12 mouse cellular contexts compared by ENCODE assay signal in the genomic region with DNA sequence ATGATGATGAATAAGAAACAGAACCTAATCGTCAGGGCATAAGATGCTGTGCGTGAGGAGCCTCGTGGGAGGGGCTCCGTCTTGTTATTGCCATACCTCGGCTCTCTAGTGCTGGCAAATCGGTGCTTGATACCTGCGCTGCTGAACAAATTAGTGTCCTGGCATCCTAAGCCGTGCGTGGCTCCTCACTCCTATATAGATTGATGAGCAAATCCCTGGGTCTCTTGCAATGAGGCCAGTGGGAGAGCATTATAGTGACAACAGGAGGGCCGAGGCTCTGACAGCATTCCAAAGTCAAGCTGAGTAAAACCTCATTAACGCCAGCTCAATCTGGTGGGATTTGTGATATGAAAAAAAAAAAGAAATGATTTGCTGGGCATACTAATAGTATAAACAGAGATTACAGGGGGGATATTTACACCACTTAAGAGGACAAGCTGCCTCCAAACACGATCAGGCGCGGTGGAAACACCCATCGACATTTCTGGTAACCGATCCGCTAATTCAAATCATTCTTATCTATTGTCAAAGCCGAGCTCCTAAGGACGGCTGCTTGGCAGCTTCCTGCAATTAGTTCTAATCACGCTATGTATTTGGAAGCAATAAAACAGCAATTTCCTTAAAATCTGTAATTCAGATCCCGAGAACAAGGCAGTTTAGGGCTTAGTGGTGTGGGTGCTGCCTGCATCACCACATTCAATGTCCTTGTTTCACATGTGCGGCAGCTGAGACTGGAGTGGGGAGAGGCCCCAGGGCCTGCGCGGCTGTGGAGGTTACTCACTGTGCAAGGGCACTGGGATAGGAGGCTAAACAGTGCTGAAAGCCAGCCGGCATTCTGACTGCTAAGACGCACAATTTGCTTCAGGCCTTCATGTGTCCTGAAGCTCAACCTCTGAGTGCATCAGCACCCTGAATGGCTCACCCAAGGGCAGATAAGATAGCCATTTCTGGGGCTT. TPM values are rescaled to one million over a fixed set of nuclear protein-coding genes. Genes with fewer than 3 reads are reported as not detected.
DNase-seq lines count a peak whose midpoint lies in the region; ATAC-seq lines count a peak whose summit lies in the region.
"Had no signal": no experiment of that assay in that cellular context is flagged by ENCODE, and none has a peak within 500 bp of the region (broad histone marks: within the 10 kb centered on the region; RNA-seq: fewer than 3 reads in every experiment).

No protein-coding gene starts in this region.

- no peak overlapping the region for H3K27ac ChIP-seq in forebrain, embryonic 12.5 days
- H3K27ac ChIP-seq: layer of hippocampus, adult 2 months had no signal

- H3K4me1 ChIP-seq in forebrain, embryonic 12.5 days = peaks cover 16% of the 10 kb centered on the region

- peak; percentile 80 for ATAC-seq in forebrain, embryonic 12.5 days (ENCODE audit: low FRiP score)
- 0 out of 2 replicates have a peak, but pooled peaks have one; percentile 4 for ATAC-seq in megakaryocyte progenitor cell, adult 5-6 weeks (replicated peaks; ENCODE audit: poor library complexity)

- 10% methylated on average over 26 of the region's 26 CpGs for WGBS in forebrain, embryonic 12.5 days

- H3K27me3 ChIP-seq in forebrain, embryonic 12.5 days = peaks cover 58% of the 10 kb centered on the region

- no peaks in the 10 kb centered on the region for H3K36me3 ChIP-seq in forebrain, embryonic 12.5 days (replicated peaks)

- peak overlapping the region; percentile 17 for H3K4me2 ChIP-seq in forebrain, embryonic 12.5 days

- no peak overlapping the region for H3K4me3 ChIP-seq in forebrain, embryonic 12.5 days (replicated peaks)
- H3K4me3 ChIP-seq: layer of hippocampus, adult 2 months had no signal

- no peaks in the 10 kb centered on the region for H3K9me3 ChIP-seq in forebrain, embryonic 12.5 days

- DNase-seq in cerebellum, postnatal 10 days = peak; percentile 38 to 40
- no peak for DNase-seq in cerebellum, adult 11-12 months
- DNase-seq in MN1 (ENCODE audit: low spot score) = peak; percentile 45
- no peak for DNase-seq in left cerebral cortex, adult 9 months (ENCODE audit: low spot score in 2 of 2)
- DNase-seq in left cerebral cortex, adult 8-10 months (ENCODE audit: low spot score in 2 of 2) = no peak
- DNase-seq in urinary bladder, postnatal 14 days (ENCODE audit: low spot score) = no peak
- DNase-seq: B cell, adult 2 months; heart, postnatal 14 days; lung, adult 2 months had no signal

- 0 out of 2 replicates have a peak overlapping the region, but pooled peaks have one; percentile 29 for H3K9ac ChIP-seq in forebrain, embryonic 12.5 days

RNA-seq across cellular contexts. Expression of a gene that starts 4.5 kb away (rescaled TPM):
- not detected in 2 replicates for polyA plus RNA-seq in forebrain, embryonic 12.5 days (2016; fragmentation: Nextera tagmentation; extraction: Ambion mirVana)
- total RNA-seq in megakaryocyte progenitor cell, adult 5-6 weeks (2015) = 0.46 TPM in 1 of 2 replicates, not detected in the other
- 0.41 TPM in 1 of 2 replicates, not detected in the other for total RNA-seq in megakaryocyte progenitor cell, adult 5-6 weeks (2017)
- under 1 TPM in 2 of 4 experiments, not detected in 2; 0.23 to 0.32 TPM for total RNA-seq in left cerebral cortex, adult 8-10 months (2022)
- total RNA-seq: layer of hippocampus, adult 2 months had no signal

RNA-seq across cellular contexts. Expression of a gene that starts 16.5 kb away (rescaled TPM):
- 0.24 TPM in 1 of 2 replicates, not detected in the other for polyA plus RNA-seq in forebrain, embryonic 12.5 days (2016; fragmentation: Nextera tagmentation; extraction: Ambion mirVana)
- not detected in 2 replicates for total RNA-seq in megakaryocyte progenitor cell, adult 5-6 weeks (2015)
- not detected in 2 replicates for total RNA-seq in megakaryocyte progenitor cell, adult 5-6 weeks (2017)
- total RNA-seq in left cerebral cortex, adult 8-10 months (2022) = not detected
- total RNA-seq: heart, postnatal 14 days; layer of hippocampus, adult 2 months had no signal
- polyA plus RNA-seq: lung, adult 2 months had no signal

RNA-seq across cellular contexts. Expression of a gene that starts 30.2 kb away (rescaled TPM):
- polyA plus RNA-seq in forebrain, embryonic 12.5 days (2016; fragmentation: Nextera tagmentation; extraction: Ambion mirVana) = 0.28 TPM in 1 of 2 replicates, not detected in the other
- total RNA-seq in megakaryocyte progenitor cell, adult 5-6 weeks (2015) = not detected in 2 replicates
- total RNA-seq in megakaryocyte progenitor cell, adult 5-6 weeks (2017) = not detected in 2 replicates
- under 1 TPM; 0.32 to 0.67 (median 0.57) TPM for total RNA-seq in left cerebral cortex, adult 8-10 months (2022)

RNA-seq across cellular contexts. Expression of a gene that starts 46.9 kb away (rescaled TPM):
- polyA plus RNA-seq in forebrain, embryonic 12.5 days (2016; fragmentation: Nextera tagmentation; extraction: Ambion mirVana) = 4.6 and 6.1 TPM in 2 replicates
- 18.0 and 21.6 TPM in 2 replicates for total RNA-seq in megakaryocyte progenitor cell, adult 5-6 weeks (2015)
- 2.5 and 3.5 TPM in 2 replicates for total RNA-seq in megakaryocyte progenitor cell, adult 5-6 weeks (2017)
- total RNA-seq in left cerebral cortex, adult 8-10 months (2022) = 1 to 10 TPM; 4.3 to 6.3 (median 5.5) TPM

Comparison
In these comparisons a context has a peak if more than half of its experiments do, and no peak if none do; other contexts are left out.
1. DNase-seq: peak in cerebellum, postnatal 10 days (2 of 2) and MN1 (single experiment); none in cerebellum, adult 11-12 months (single experiment), left cerebral cortex, adult 9 months (0 of 2), left cerebral cortex, adult 8-10 months (0 of 2) and urinary bladder, postnatal 14 days (single experiment).